Mouse (Mus musculus) spleen, postnatal 36 days (tissue): Measurements from ENCODE around the gene Kmt5a.

ENCODE experiments used
- DNase-seq, 2 experiments: peaks; one replicate each; pipeline ENCODE4 v3.0.0; 2022; ENCODE audit warnings: low spot score in 2 of 2, mixed read lengths in 1 of 2

Kmt5a gene

DNA sequence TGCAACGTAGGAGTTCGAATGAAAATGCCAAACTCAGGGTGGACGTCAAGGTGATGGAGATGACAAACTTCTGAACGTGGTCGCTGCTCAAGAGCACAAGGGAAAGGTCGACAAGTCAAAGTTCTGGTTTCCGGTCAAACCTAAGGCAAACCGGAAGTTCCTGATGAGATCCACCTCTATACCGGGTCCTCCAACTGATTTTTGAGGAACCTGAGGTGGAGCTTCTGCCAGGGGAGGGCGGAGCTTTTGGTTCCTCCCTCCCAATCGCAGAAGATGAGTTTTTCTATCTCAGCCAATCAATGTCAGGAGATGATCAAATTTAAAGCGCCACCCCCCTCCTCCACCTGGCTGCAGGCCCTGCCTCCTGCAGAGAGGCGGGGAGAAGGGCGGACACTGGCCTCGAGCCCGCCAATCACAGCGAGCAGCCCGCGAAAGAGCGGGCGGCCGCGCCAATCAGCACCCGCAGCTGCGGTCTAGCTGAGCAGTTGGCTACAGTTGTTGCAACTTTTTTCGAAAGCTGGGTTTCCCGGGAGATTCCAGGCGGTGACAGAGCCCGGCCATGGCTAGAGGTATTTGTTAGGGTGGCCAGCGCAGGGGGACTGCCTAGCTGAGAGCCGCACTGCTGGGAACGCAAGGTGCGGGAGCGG is at the start of gene Kmt5a:
Gene Kmt5a, plus strand, starts transcription at position 484 of the 647 bp plus-strand sequence.
- peak; percentile 96 for DNase-seq

DNA sequence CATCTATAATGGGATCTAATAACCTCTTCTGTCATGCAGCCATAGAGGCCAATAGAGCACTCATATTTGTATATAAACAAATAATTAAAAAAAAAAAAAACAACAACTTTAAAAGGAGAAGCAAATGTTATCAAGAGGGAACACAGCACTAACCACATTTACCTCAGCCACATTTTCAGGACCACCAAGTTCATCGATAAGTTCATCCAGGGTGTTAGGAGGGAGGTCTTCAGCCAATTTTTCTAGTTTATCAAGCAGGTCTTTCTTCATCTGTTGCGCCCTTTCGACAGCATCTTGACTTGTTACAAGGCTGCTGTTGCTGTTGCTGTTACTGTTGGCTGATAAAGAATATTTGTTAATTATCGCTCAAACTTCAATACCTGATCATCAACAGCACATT is 47.3 kb upstream of the Kmt5a start:
- no peak for DNase-seq

DNA sequence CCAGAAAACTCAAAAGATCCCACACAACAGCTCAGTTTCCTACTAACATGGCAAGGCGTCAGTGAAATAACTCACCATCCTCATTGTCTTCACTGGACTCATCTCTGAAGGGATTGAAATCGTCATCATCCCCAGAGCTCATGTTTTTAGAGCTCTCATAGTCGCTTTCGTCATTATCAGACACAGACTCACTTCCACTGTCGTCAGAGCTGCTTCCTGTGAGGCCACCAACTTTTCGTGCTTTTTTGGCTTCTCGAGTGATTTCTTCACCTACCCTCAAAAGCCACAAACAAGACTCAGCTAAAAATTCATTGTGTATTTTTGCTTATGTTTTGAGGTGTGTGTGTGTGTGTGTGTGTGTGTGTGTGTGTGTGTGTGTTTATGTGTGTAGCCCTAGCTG is 46.0 kb upstream of the Kmt5a start:
- DNase-seq, result no peak

DNA sequence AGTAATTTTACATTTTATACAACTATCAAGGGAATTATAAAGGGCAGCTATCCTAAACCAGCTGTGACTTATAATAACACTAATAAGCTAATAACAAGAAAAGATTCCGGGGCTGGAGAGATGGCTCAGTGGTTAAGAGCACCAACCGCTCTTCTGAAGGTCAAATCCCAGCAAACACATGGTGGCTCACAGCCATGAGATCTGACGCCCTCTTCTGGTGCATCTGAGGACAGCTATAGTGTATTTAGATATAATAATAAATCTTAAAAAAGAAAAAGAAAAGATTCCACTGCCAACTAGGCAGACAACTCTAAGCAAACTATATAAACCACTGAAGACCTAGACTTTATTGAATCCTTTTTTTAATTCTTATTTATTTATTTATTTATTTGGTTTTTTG is 28.9 kb upstream of the Kmt5a start:
- DNase-seq, result no peak

DNA sequence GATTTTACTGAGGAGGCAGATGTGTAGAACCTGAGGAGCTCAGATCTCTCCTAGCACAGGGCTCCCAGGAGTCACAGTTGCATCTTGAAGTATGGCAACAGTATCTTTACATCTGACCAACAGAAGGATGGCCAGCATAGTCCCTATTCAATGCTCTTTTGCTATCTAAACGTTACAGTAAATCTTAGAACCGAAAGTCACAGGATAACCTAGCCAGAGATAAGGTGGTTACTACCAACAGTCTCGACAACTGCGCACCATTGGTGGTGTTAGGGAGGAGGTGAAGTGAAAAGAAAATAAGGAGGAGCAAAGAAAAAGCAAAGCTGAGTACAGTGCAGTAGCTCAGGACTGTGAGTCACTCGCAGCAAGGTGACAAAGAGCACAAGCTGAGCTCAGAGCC is 27.6 kb upstream of the Kmt5a start:
- DNase-seq, result no peak

DNA sequence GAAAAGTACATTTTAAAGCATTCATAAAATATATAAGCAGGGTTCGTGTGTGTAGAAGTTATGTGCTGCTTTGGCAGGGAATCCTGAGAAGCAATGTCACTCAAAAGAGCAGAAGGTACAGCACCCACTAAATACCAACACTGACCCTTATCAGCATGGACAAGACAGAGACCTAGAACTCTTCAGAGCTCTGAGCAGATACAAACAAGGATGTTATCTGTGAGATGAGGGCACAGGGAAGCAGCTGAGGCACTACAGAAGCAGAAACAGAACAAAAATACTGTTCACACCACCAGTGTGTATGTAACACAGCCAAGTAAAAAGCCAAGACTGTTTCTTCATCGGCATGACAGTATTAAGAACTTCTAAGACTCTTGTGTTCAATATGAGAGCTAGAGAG is 20.8 kb upstream of the Kmt5a start:
- DNase-seq, result no peak

DNA sequence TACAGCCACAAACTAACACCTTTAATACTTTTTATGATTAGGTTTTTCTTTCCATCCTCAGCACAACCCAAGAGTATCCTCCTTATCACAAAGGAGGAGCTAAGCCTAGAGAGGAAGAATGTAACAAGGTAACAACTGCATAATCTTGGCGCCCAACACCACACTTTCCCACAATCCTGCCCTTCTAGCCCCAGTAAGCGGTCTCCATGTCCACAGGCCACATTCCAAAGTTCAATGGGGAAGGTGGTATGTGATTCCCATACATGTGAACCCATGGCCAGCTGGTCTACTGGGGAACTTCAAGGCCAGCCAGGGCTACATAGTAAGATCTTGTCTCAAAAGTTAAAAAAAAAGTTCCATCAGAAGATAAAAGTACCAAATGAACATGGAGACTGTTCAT is 17.9 kb upstream of the Kmt5a start:
- no peak for DNase-seq

DNA sequence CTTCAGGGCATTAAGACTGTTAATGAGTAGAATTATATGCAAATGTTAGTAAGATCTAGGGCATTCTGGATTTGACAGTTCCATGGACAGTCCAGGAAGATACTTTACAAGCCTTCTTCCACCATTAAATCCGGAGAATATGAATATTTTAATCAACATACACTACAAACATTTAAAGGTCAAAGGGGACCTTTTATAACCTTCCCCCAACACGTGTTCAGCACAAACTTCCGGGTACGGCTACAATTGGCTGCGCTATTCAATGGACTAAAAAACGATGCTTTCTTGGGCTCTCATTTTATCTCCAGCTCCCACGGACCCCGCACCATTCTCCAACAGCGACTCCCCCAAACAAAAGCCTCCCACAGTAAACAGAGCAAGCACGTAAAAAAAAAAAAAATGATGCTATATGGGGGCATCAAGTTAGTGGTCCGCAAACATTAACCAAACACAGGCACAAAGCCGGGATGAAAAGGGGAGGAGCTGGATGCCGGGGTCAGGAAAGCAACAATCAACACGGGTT is 15.5 kb upstream of the Kmt5a start:
- DNase-seq, result peak in 1 of 2 experiments; percentile 32

DNA sequence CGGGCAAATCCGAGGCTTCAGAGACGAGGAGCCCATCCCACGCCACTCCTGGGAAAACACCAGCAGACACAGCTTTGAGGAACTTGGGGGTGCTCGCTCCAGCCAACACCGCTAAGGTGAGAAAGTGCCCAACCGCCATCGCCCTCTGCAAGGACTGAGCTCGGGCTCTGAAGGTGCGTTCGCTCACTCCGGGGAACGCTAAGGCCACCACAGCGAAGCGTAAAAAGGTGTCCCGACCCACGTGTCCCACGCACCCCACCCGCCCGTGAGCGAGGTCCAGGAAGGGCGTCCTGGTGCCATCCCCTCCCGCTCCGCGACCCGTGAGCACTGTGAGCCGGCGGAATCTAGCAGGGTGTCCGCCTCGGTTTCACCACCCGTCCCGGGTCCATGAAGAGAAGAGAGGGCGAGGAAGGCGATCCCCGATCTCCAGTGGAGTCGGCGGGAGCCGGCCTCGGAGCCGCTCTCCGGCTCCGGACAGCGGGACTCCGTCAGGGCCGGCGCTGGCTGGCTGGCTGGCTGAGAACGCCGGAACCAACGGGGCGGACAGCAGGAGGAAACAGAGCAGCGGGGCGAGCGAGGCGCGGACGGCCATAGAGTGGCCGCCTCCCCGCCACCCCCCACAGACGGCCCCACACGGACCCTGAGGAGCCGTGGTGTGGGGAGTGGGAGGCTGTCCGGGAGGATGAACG is 14.9 kb upstream of the Kmt5a start:
- peak; percentile 24 to 43 for DNase-seq

DNA sequence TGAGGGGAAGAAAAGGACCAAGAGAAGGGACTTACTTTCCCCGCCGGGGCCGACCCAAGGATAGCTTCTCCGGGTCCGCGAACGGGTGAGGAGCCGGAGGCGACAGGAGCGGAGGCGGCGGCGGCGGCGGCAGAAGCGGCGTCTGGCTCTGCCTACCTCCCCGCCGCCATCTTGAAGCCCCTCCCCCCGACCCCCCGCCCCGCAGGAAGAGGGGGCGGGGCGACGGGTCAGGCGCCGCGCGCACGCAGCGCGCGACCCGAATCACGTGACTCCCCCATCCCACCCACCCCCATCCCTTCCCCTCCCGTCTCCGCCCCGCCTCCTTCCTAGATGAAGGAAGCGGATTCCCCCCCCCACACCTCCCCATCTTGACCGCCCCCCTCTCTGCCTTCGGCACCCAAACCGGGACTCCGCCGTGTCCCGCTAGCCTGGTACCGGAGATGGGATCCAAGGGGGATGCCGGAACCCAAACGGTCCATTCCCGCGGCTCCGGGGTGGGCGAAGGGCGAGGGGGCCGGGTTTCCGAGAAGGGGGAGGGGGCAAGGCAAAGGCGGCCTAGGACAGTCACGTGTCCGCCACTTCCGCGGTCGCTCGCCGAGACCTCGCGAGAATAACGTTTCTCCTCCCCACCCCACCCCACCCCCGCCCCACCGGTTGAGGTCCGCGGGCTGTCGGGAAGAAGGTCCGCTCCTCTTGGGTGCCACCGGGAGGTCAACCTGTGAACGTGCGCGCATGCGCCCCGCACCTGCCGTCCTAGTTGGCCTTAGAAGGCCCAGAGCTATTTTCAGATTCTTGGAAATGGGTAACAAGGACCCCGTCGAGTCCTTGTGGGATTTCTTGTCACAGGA is 14.1 kb upstream of the Kmt5a start, which contains the start of gene Sbno1:
Gene Sbno1, minus strand, starts transcription at position 590 of the 848 bp plus-strand sequence.
- peak; percentile 92 to 94 for DNase-seq

DNA sequence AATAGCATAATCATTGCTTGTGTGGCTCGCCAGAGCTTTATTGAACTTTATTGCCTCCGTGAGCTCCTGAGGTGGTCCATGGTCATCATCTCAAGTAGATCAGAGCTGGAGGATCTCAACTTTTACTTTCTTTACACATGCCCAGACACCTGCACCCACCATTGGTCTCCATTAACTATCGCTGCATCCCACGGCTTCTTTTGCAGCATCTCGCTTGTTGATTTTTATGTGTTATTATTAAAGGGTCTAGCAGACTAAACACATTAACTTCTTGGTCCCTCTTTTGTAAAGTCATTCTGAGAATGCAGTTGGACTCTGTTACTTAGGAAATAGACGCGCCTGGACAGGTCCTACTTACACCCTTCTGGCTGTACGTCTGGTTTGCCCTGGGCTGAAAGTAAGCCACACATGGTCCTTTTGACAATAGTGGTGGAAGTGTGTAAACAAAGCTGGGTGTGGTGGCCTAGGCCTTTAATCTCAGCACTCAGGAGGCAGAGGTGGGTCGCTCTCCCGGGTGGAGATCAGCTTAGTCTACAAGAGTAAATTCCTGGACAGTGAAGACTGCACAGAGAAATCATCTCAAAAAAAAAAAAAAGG is 13.2 kb upstream of the Kmt5a start:
- peak in 1 of 2 experiments; percentile 16 for DNase-seq

DNA sequence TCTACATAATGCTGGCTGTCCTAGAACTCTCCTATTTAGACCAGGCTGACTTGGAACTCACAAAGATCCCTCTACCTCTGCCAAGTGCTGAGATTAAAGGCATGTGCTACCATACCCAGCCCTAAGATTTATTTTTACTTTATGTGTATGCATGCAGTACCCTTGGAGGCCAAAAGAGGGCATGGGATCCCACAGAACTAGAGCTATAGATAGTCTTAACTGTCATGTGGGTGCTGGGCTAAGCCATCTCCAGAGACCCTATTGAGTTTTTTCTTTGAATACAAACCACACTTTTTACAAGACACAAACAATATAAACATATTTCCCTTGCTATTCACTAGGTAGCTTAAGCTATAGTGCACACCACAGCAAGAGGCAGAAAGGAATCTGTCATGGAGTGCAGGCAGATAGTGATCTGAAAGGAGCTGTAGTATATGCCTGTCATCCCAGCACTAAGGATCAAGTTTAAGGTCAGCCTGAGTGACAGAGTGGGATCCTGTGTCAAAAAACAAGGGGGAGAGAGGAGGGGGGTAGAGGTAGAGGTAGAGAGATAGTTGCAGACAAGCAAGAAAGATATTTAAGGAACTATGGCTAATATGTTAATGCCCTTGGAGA is 7.2 kb upstream of the Kmt5a start:
- peak; percentile 53 to 68 for DNase-seq

DNA sequence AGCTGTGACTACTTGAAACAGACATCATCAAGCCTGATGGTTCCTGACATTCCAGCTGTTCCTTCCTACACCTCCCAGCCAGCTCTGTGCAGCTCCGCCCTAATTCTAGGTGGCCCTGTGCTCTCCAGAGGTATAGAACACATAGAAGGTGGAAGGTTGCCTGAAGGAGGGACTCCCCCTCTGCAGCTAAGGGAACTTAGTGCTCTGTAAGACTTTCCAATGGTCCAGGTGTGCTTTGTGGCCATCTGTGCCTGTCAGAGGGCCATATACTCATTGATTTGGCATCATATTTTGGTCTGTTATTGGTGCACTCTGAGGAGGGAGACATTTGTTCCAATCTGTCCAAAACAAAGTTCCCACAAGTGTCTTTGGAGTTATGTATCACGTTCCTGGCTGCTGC is 6.7 kb upstream of the Kmt5a start:
- DNase-seq, result no peak

DNA sequence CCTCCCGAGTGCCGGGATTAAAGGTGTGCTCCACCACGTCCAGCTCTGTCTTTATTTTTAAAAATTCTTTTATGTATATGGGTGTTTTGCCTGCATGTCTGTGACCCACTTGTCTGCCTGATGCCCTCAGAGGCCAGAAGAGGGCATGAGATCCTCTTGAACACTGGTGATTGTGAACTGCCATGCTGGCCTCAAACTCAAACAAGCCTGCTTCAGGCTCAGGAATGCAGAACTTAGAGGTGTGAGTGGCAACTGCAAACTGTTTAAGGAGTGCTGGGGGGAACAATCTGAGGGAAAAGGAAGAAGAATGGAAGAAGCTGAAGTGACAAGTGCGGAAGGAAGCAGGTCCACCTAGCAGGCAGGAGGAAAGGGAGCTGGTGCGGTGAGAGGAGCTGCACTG is 1.5 kb upstream of the Kmt5a start:
- DNase-seq, result peak; percentile 56 to 69

DNA sequence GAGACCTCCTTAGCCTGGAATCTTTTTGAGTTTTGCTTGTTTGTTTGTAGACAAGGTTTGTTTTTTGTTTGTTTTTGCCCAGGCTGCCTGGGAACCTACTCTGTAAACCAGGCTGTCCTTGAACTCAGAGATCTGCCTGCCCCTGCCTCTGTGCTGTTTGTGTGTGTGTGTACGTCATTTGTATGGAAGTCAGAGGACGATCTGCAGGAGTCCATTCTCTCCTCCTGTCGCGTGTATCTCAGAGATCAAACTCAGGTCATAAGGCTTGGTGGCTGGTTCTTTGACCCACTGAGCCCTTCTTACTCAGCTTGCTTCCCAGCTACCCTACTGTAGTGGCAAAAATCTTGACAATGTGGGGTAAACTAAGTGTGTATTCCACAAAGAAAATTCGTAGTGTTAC is 984 bp upstream of the Kmt5a start:
- DNase-seq, result no peak

DNA sequence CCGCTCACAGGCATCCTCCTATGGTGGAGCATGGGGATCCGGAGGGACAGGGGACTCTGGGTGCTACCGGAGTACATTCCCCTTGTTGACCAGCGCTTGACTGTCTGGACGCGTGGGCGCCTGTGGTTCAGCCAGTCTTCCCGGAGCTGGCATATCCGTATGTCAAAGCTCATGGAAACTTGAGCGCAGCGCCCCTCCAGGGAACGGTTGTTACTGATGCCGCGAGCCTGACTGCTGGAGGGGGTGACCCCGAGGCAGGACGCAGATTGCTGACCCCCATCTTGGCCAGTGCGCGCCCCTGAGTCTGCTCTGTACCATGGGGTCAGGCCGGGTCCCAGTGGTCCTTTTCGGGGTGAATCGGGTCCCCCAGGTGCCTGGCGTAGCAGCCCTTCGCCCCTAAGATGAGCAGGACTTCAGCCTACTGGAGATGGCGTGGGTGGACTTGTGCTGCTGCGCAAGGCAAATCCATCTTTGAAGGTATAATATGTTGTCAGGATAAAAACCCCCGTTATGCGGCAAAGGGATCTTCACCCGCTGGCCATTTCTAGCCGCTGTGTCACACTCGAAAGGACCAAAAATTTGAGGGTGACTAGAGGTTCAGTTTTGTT is 468 bp downstream of the Kmt5a start:
- peak in 1 of 2 experiments; percentile 53 for DNase-seq

DNA sequence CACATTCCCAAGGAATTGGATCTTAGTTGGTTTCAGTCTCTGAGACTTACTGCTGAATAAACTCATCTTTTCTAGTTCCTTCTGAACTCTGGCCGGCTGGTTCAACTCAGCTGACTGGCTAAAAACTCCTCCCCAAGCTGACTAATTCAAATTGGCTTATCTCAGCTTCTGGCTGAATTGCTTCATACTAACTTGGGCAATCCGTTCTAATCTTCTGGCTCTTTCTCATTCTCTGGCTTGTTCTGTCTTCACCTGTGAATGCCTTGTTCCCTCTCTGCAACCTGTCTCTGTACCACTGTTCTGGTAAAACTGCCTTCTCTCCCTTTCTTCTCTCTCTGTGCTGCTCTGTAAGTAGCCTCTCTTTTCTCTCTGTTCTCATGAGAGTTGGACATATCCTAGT is 2.9 kb downstream of the Kmt5a start:
- DNase-seq, result peak in 1 of 2 experiments; percentile 17

DNA sequence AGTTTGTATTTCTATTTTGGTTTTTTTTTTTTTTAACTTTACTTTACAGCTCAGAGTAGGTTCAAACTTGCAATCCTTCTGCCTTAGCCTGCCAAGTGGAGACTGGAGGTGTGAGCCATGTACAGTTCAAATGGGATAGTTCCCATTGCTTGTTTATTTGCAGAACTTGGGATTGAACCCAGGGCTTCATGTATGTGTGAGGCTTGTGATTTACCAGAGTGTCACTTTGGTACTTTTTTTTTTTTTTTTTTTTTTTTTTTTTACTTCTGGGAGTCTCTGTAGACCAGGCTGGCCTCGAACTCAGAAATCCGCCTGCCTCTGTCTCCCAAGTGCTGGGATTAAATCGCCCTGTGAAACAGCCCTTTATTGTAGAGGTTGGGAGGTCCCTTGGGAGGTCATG is 4.5 kb downstream of the Kmt5a start:
- no peak for DNase-seq

DNA sequence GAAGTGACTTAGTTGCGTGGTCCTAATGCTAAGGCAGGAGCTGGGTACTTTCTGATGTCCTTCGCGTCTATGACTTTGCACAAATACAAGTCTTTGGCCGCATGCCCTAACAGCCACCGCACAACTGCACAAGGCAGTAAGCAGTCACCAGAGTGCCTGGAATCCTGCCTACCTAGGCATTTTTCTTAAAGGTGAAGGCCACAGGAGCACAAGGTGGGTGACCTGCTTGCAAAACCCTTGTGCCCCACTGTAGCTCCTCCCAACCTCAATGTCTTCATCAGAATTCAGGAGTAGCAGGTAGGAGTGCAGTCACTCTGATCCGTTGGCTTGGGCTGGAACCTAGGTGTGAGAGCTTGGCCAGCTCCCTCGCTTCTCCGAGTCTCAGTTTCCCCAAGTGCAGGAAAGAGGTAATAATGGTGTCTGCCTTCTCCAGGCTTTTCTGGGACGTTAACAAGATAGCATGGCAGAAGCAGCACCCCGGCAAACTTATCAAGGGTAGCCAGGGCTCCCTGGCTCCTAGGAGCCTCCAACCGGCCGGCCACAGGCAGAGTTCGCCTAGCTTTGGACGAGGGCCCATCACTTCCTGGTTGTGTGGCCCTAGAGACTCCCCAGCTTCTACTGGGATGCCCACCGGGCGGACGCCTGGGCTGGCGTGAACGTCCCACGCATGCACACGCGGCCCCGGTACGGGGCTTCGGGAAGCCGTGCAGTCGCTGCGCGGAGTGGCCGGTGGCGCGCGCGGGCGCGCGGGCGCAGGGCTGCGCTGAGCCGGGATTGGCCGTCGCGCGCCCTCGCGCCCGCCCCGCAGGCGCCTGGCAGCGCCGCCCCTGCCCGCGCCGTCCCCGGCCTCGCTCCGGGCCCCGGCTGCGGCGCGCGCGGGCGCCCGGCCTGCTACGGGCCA is 5.2 kb downstream of the Kmt5a start:
- peak; percentile 73 to 75 for DNase-seq
